Mouse (Mus musculus): ENCODE measurements around the gene Kbtbd6. TPM values are rescaled to one million over a fixed set of nuclear protein-coding genes. Genes with fewer than 3 reads are reported as not detected.

Gene Kbtbd6
- polyA plus RNA-seq, 1 experiment, result 0.05 TPM

GRCm38 (mm10) chr14:79465623-79466022 lies 14.0 kb downstream of the Kbtbd6 start:
- Histone ChIP-seq H3K27me3 (ENCODE audit: control insufficient read depth, insufficient read depth, insufficient read length) (no peaks in the 10 kb centered on the region), H3K4me3 (no peak overlapping the region), H3K79me2 (ENCODE audit: control insufficient read depth, insufficient read depth) (no peaks in the 10 kb centered on the region), H3ac (ENCODE audit: control insufficient read depth, insufficient read length) (no peak overlapping the region), H3K36me3 (ENCODE audit: control insufficient read depth, insufficient read depth) (peaks cover 82% of the 10 kb centered on the region), H3K4me2 (ENCODE audit: low read depth) (no peak overlapping the region)
- TF ChIP-seq CEBPB (IDR thresholded peaks at IDR 0.05; ENCODE audit: insufficient read depth, poor library complexity, severe bottlenecking), result no peak
- no peak for TF ChIP-seq TCF3 (IDR thresholded peaks at IDR 0.05; ENCODE audit: insufficient read length, low read depth)
- no peak for TF ChIP-seq MYOD1 (IDR thresholded peaks at IDR 0.05; ENCODE audit: control insufficient read depth in 1 of 3, insufficient read length in 2 of 3, low read depth in 2 of 3)
- TF ChIP-seq USF1 (IDR thresholded peaks at IDR 0.05; ENCODE audit: low read depth), result no peak
- TF ChIP-seq TCF12 (IDR thresholded peaks at IDR 0.05; ENCODE audit: insufficient read depth, poor library complexity, severe bottlenecking), result no peak
- TF ChIP-seq POLR2AphosphoS2 (IDR thresholded peaks at IDR 0.05; ENCODE audit: insufficient read length, low read depth), result no peak

GRCm38 (mm10) chr14:79467621-79468020 lies 16.0 kb downstream of the Kbtbd6 start:
- TF ChIP-seq USF1 (IDR thresholded peaks at IDR 0.05; ENCODE audit: low read depth), result no peak
- TF ChIP-seq POLR2AphosphoS2 (IDR thresholded peaks at IDR 0.05; ENCODE audit: insufficient read length, low read depth), result no peak
- TF ChIP-seq MAX (IDR thresholded peaks at IDR 0.05; ENCODE audit: low read depth), result no peak
- TF ChIP-seq POLR2A (IDR thresholded peaks at IDR 0.05; ENCODE audit: insufficient read length, low read depth), result no peak
- no peak for TF ChIP-seq TCF3 (IDR thresholded peaks at IDR 0.05; ENCODE audit: insufficient read length, low read depth)
- no peak for TF ChIP-seq E2F4 (IDR thresholded peaks at IDR 0.05; ENCODE audit: insufficient read depth)
- TF ChIP-seq MYOG (IDR thresholded peaks at IDR 0.05; ENCODE audit: control insufficient read depth in 1 of 3, insufficient read depth in 1 of 3, insufficient read length in 2 of 3, low read depth in 2 of 3), result no peak
- no peak for TF ChIP-seq MYOD1 (IDR thresholded peaks at IDR 0.05; ENCODE audit: control insufficient read depth in 1 of 3, insufficient read length in 2 of 3, low read depth in 2 of 3)
- Histone ChIP-seq H3K4me3 (no peak overlapping the region), H3K27me3 (ENCODE audit: control insufficient read depth, insufficient read depth, insufficient read length) (no peaks in the 10 kb centered on the region), H3K79me2 (ENCODE audit: control insufficient read depth, insufficient read depth) (no peaks in the 10 kb centered on the region), H3ac (ENCODE audit: control insufficient read depth, insufficient read length) (no peak overlapping the region), H3K4me2 (ENCODE audit: low read depth) (no peak overlapping the region), H3K36me3 (ENCODE audit: control insufficient read depth, insufficient read depth) (peaks cover 79% of the 10 kb centered on the region)

GRCm38 (mm10) chr14:79473384-79473783 lies 21.7 kb downstream of the Kbtbd6 start:
- peaks cover 60% of the 10 kb centered on the region for H3K36me3 ChIP-seq (ENCODE audit: control insufficient read depth, insufficient read depth)
- H3ac ChIP-seq (ENCODE audit: control insufficient read depth, insufficient read length), result no peak overlapping the region
- peaks cover 12% of the 10 kb centered on the region for H3K79me2 ChIP-seq (ENCODE audit: control insufficient read depth, insufficient read depth)
- H3K27me3 ChIP-seq (ENCODE audit: control insufficient read depth, insufficient read depth, insufficient read length), result no peaks in the 10 kb centered on the region
- TF ChIP-seq MYOG (IDR thresholded peaks at IDR 0.05; ENCODE audit: control insufficient read depth in 1 of 3, insufficient read depth in 1 of 3, insufficient read length in 2 of 3, low read depth in 2 of 3) (no peak), TCF3 (IDR thresholded peaks at IDR 0.05; ENCODE audit: insufficient read length, low read depth) (no peak), POLR2AphosphoS2 (IDR thresholded peaks at IDR 0.05; ENCODE audit: insufficient read length, low read depth) (no peak), TCF12 (IDR thresholded peaks at IDR 0.05; ENCODE audit: insufficient read depth, poor library complexity, severe bottlenecking) (no peak)
- no peak overlapping the region for H3K4me3 ChIP-seq
- no peak overlapping the region for H3K4me2 ChIP-seq (ENCODE audit: low read depth)

GRCm38 (mm10) chr14:79480624-79481338 lies 29.1 kb downstream of the Kbtbd6 start, which contains the start of gene Elf1:
TSS of gene Elf1 (plus strand) at chr14:79481194.
- H3K4me3 ChIP-seq, result peak within 1 kb of the TSS; percentile 57
- H3K36me3 ChIP-seq (ENCODE audit: control insufficient read depth, insufficient read depth), result peaks cover 4% of the 10 kb centered on the region
- H3K4me2 ChIP-seq (ENCODE audit: low read depth), result peak within 1 kb of the TSS; percentile 79
- H3ac ChIP-seq (ENCODE audit: control insufficient read depth, insufficient read length), result peak within 1 kb of the TSS; percentile 97
- no peaks in the 10 kb centered on the region for H3K27me3 ChIP-seq (ENCODE audit: control insufficient read depth, insufficient read depth, insufficient read length)
- TF ChIP-seq POLR2AphosphoS2 (IDR thresholded peaks at IDR 0.05; ENCODE audit: insufficient read length, low read depth), result peak; percentile 80
- peak; percentile 20 for TF ChIP-seq E2F4 (IDR thresholded peaks at IDR 0.05; ENCODE audit: insufficient read depth)
- peak; percentile 80 for TF ChIP-seq POLR2A (IDR thresholded peaks at IDR 0.05; ENCODE audit: insufficient read length, low read depth)
- no peak for TF ChIP-seq TCF12 (IDR thresholded peaks at IDR 0.05; ENCODE audit: insufficient read depth, poor library complexity, severe bottlenecking)
- no peak for TF ChIP-seq MAX (IDR thresholded peaks at IDR 0.05; ENCODE audit: low read depth)
- H3K79me2 ChIP-seq (ENCODE audit: control insufficient read depth, insufficient read depth), result peaks cover 60% of the 10 kb centered on the region

GRCm38 (mm10) chr14:79481339-79482151 lies 29.9 kb downstream of the Kbtbd6 start, which contains the start of gene Wbp4:
TSS of gene Wbp4 (minus strand) at chr14:79481520.
- Histone ChIP-seq H3K4me3 (peak within 1 kb of the TSS; percentile 57), H3ac (ENCODE audit: control insufficient read depth, insufficient read length) (peak within 1 kb of the TSS; percentile 97), H3K27me3 (ENCODE audit: control insufficient read depth, insufficient read depth, insufficient read length) (no peaks in the 10 kb centered on the region), H3K36me3 (ENCODE audit: control insufficient read depth, insufficient read depth) (peaks cover 3% of the 10 kb centered on the region), H3K4me2 (ENCODE audit: low read depth) (peak within 1 kb of the TSS; percentile 90), H3K79me2 (ENCODE audit: control insufficient read depth, insufficient read depth) (peaks cover 61% of the 10 kb centered on the region)
- TF ChIP-seq E2F4 (IDR thresholded peaks at IDR 0.05; ENCODE audit: insufficient read depth), result peak; percentile 37
- TF ChIP-seq POLR2A (IDR thresholded peaks at IDR 0.05; ENCODE audit: insufficient read length, low read depth), result peak; percentile 81
- peak in 1 of 3 experiments; percentile 18 for TF ChIP-seq MYOD1 (IDR thresholded peaks at IDR 0.05; ENCODE audit: control insufficient read depth in 1 of 3, insufficient read length in 2 of 3, low read depth in 2 of 3)
- TF ChIP-seq SRF (IDR thresholded peaks at IDR 0.05; ENCODE audit: control insufficient read depth, insufficient read length, low read depth), result peak; percentile 59
- peak in 1 of 3 experiments; percentile 3 for TF ChIP-seq MYOG (IDR thresholded peaks at IDR 0.05; ENCODE audit: control insufficient read depth in 1 of 3, insufficient read depth in 1 of 3, insufficient read length in 2 of 3, low read depth in 2 of 3)
- TF ChIP-seq MAX (IDR thresholded peaks at IDR 0.05; ENCODE audit: low read depth), result no peak
- no peak for TF ChIP-seq REST (IDR thresholded peaks at IDR 0.05; ENCODE audit: insufficient read depth, insufficient read length)
- peak; percentile 92 for TF ChIP-seq POLR2AphosphoS2 (IDR thresholded peaks at IDR 0.05; ENCODE audit: insufficient read length, low read depth)
- TF ChIP-seq TCF12 (IDR thresholded peaks at IDR 0.05; ENCODE audit: insufficient read depth, poor library complexity, severe bottlenecking), result no peak
- TF ChIP-seq USF1 (IDR thresholded peaks at IDR 0.05; ENCODE audit: low read depth), result no peak
- no peak for TF ChIP-seq CEBPB (IDR thresholded peaks at IDR 0.05; ENCODE audit: insufficient read depth, poor library complexity, severe bottlenecking)
- TF ChIP-seq TCF3 (IDR thresholded peaks at IDR 0.05; ENCODE audit: insufficient read length, low read depth), result no peak
